Mouse (Mus musculus) central nervous system, embryonic 14 days (tissue): ENCODE results near the gene Prrc2a. TPM values are rescaled to one million over a fixed set of nuclear protein-coding genes. Genes with fewer than 3 reads are reported as not detected.

Experiments
- polyA plus RNA-seq: library from polyadenylated mRNA; depleted of rRNA; stranded (reverse); fragments of >200 nt; gene quantifications from 2 replicates; pipeline ENCODE4 v1.2.3, GENCODE M21; 2012; rRNA removed

Gene Prrc2a
- polyA plus RNA-seq, 1 experiment = 357 TPM

Other genes with a start within 250 kb of the Prrc2a start
- gene Neu1, start 233.6 kb downstream of the Prrc2a start, polyA plus RNA-seq = 24.0 and 24.4 TPM in 2 replicates
- 4.4 and 6.7 TPM in 2 replicates for gene Hspa1b, start 205.7 kb downstream of the Prrc2a start, polyA plus RNA-seq
- gene Gm20481, start 195.0 kb downstream of the Prrc2a start, polyA plus RNA-seq = not detected in 2 replicates
- 4.1 and 5.8 TPM in 2 replicates for gene Hspa1a, start 192.7 kb downstream of the Prrc2a start, polyA plus RNA-seq
- gene Hspa1l, start 192.2 kb downstream of the Prrc2a start, polyA plus RNA-seq = 0.29 and 0.31 TPM in 2 replicates
- 113 and 117 TPM in 2 replicates for gene Lsm2, start 183.0 kb downstream of the Prrc2a start, polyA plus RNA-seq
- 96.9 and 103 TPM in 2 replicates for gene Vars, start 163.9 kb downstream of the Prrc2a start, polyA plus RNA-seq
- 0.54 and 0.55 TPM in 2 replicates for gene Vwa7, start 148.3 kb downstream of the Prrc2a start, polyA plus RNA-seq
- 6.1 TPM in 2 replicates for gene Sapcd1, start 136.9 kb downstream of the Prrc2a start, polyA plus RNA-seq
- 4.1 and 6.2 TPM in 2 replicates for gene Msh5, start 118.2 kb downstream of the Prrc2a start, polyA plus RNA-seq
- 89.1 and 106 TPM in 2 replicates for gene Clic1, start 114.9 kb downstream of the Prrc2a start, polyA plus RNA-seq
- gene Ddah2, start 105.9 kb downstream of the Prrc2a start, polyA plus RNA-seq = 371 and 426 TPM in 2 replicates
- 0.07 and 0.48 TPM in 2 replicates for gene Ly6g6c, start 99.5 kb downstream of the Prrc2a start, polyA plus RNA-seq
- 0.22 and 0.23 TPM in 2 replicates for gene Mpig6b, start 98.7 kb downstream of the Prrc2a start, polyA plus RNA-seq
- 3.0 and 7.1 TPM in 2 replicates for gene Ly6g6e, start 88.0 kb downstream of the Prrc2a start, polyA plus RNA-seq
- 2.3 and 2.8 TPM in 2 replicates for gene Ly6g6d, start 86.8 kb downstream of the Prrc2a start, polyA plus RNA-seq
- gene Ly6g6f, start 79.3 kb downstream of the Prrc2a start, polyA plus RNA-seq = 0.10 and 0.16 TPM in 2 replicates
- 93.6 and 106 TPM in 2 replicates for gene Abhd16a, start 75.6 kb downstream of the Prrc2a start, polyA plus RNA-seq
- not detected in 2 replicates for gene Ly6g5c, start 56.6 kb downstream of the Prrc2a start, polyA plus RNA-seq
- gene Ly6g5b, start 49.5 kb downstream of the Prrc2a start, polyA plus RNA-seq = 2.9 TPM in 2 replicates
- gene Gpank1, start 43.4 kb downstream of the Prrc2a start, polyA plus RNA-seq = 22.2 and 25.0 TPM in 2 replicates
- 218 and 221 TPM in 2 replicates for gene Csnk2b, start 42.8 kb downstream of the Prrc2a start, polyA plus RNA-seq
- gene D17H6S53E, start 38.5 kb downstream of the Prrc2a start, polyA plus RNA-seq = 4.9 and 5.3 TPM in 2 replicates
- gene Apom, start 32.8 kb downstream of the Prrc2a start, polyA plus RNA-seq = 1.1 and 1.2 TPM in 2 replicates
- gene Bag6, start 29.7 kb downstream of the Prrc2a start, polyA plus RNA-seq = 327 and 363 TPM in 2 replicates
- gene Aif1, start 11.2 kb upstream of the Prrc2a start, polyA plus RNA-seq = 3.3 and 4.7 TPM in 2 replicates
- 12.8 and 13.3 TPM in 2 replicates for gene Lst1, start 23.5 kb upstream of the Prrc2a start, polyA plus RNA-seq
- 0.71 and 1.3 TPM in 2 replicates for gene Ltb, start 29.5 kb upstream of the Prrc2a start, polyA plus RNA-seq
- 0.34 and 0.66 TPM in 2 replicates for gene Tnf, start 37.1 kb upstream of the Prrc2a start, polyA plus RNA-seq
- 0.32 and 0.34 TPM in 2 replicates for gene Lta, start 40.5 kb upstream of the Prrc2a start, polyA plus RNA-seq
- not detected in 2 replicates for gene Gm16181, start 55.9 kb upstream of the Prrc2a start, polyA plus RNA-seq
- gene Atp6v1g2, start 68.8 kb upstream of the Prrc2a start, polyA plus RNA-seq = 68.5 and 73.3 TPM in 2 replicates
- 15.6 TPM in 2 replicates for gene Nfkbil1, start 70.9 kb upstream of the Prrc2a start, polyA plus RNA-seq
- 959 and 1,020 TPM in 2 replicates for gene Ddx39b, start 76.8 kb upstream of the Prrc2a start, polyA plus RNA-seq
- gene H2-D1, start 97.8 kb upstream of the Prrc2a start, polyA plus RNA-seq = 38.6 and 42.0 TPM in 2 replicates
- 0.09 and 0.10 TPM in 2 replicates for gene H2-Q1, start 155.5 kb upstream of the Prrc2a start, polyA plus RNA-seq
- gene H2-Q2, start 177.3 kb upstream of the Prrc2a start, polyA plus RNA-seq = 0.92 and 0.94 TPM in 2 replicates
- 4.9 and 7.0 TPM in 2 replicates for gene H2-Q4, start 214.7 kb upstream of the Prrc2a start, polyA plus RNA-seq